Mouse (Mus musculus) CD4-positive, CD25-positive, alpha-beta regulatory T cell, adult 4 months (primary cell): Measurements from ENCODE around the gene Epb41l4b. TPM values are rescaled to one million over a fixed set of nuclear protein-coding genes. Genes with fewer than 3 reads are reported as not detected.

Source experiments
- ATAC-seq: one replicate; pipeline ENCODE4 v1.8.0; 2017
- polyA plus RNA-seq, 2 experiments: library from polyadenylated mRNA; unstranded; fragments of 100-300 nt; shearing (Covaris generic); gene quantifications; one replicate each; pipeline ENCODE4 v1.2.1; 2017

Epb41l4b gene
- polyA plus RNA-seq, 2 experiments from 2014 or later, result not detected

DNA sequence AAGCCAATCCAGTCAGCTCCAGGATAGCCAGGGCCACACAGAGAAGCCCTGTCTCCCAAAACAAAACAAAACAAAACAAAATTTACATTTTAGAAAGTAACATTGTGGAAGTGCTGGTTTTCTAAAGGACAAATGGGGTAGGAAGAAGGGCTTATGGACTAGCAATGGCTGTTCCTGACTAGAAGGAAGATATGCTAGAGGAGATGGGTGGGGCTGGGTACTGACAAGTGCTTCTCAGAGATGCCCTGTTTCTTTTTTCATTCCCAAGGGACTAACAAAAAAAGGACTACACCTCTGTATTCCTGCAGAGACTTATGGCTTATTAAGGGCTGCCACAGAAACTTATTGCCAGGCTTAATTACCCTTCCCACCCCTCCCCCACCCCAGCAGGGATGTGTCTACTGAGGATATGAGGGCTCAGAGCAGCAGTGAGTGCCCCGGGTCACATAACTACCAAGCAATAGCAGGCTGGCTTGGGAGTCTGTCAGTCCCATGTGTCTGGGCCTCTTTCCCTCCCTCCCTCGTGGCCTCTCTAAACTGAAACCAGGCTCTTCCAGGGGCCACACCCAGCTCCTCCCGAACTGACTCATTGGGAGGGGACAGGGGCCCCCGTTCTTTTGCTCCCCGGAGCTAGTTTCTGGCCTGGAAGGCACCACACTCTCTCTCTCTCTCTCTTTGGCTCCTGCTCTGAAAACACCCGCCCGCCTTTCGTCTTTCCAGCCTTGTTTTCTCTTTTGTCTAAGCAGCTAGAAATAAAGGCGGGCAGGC lies 10.0 kb upstream of the Epb41l4b start:
- no peak for ATAC-seq

DNA sequence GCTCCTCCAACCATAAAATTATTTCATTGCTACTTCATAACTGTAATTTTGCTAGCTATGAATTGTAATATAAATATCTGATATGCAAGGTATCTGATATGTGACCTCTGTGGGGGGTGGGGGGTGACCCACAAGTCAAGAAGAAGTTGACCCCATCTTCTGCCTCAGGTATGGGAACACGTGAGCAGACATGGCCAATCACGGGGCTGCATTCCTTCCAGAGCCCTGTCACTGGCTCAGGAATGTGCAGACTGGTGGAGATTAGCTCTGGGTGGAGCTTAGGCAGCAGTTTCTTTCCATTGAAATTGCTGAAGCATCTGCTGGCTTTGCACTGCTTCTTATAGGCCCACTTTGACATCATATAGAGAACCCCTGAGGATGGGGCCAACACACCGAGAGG lies 4.9 kb upstream of the Epb41l4b start:
- ATAC-seq, result no peak

DNA sequence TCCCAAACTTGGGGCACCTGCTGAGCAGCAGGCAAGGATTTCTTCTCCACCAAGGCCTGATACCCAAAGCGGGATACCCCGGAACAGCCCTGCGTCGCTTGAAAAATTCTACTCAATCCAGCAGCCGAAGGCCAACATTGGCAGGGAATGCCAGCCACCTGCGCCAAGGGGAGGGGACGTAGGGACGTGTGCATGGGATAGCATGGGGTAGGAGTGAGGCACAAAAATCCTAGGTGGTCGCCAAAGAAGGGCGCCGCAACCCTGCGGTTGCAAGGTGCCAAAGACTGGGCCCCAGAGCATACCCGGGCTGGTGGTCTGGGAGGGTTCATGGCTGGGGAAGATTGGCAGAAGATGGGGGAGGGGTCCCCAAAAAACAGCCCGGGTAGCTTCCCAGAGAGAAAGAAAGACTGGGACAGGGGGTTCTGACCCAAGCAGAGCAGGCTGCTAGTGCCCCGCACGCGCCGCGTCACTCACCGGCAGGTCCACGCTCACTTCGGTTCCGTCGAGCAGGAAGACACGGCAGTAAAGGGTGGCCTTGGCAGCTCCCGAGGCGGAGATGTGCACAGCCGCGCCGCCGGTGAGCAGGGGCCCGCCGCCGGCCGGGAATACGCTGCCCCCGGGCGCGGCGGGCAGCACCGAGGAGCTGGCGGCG lies 737 bp downstream of the Epb41l4b start:
- no peak for ATAC-seq

GRCm38 (mm10) chr4:57141908-57142361 lies 1.3 kb downstream of the Epb41l4b start:
- no peak for ATAC-seq

GRCm38 (mm10) chr4:57140992-57141717 lies 2.1 kb downstream of the Epb41l4b start:
- no peak for ATAC-seq

DNA sequence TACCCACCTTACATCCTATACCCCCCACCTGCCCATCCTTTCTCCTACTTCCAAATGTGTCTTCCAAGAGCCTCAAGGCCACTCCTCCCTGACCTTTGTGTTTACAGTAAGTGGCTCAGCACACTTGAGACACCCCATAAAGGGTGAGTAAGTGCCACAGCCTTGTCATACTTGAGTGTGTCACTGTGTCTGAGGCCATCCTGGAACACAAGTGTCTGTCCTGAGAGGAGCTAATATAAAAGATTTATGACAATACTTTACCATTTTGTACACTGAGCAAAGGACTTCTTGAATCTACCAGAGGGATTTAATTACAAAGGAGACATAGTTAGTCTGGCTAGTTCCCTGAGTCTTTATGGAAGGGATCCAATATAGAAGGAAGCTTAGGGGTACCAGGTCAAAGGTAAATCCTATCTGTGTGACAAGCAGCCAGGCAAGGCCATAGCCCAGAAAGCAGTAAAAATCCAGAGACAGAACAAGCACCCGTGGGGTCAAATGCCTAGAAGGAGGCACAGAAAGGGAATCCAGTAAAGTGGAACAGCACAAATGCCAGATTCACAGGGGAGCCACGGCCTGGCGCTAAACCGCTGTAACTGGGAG lies 2.9 kb downstream of the Epb41l4b start:
- no peak for ATAC-seq

DNA sequence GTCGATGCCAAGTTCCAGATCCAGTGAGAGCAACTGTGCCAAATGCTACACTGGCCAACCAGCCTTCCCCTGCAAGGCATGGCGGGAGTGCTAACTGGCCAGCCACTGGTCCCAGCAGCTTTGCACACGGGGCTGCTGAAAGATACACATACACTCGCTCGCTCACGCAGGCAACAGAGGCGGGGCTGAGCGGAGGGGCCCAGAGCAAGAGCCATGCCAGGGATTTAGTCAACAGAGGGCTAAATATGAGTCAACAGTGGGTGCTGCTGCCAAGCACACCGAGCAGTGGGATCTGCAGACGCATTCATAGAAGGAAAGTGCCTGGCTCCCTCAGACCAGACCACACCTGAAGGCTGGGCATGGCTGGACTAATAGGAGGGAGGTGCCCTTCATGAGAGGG lies 3.8 kb downstream of the Epb41l4b start:
- no peak for ATAC-seq

GRCm38 (mm10) chr4:57138093-57138440 lies 5.2 kb downstream of the Epb41l4b start:
- ATAC-seq, result no peak

DNA sequence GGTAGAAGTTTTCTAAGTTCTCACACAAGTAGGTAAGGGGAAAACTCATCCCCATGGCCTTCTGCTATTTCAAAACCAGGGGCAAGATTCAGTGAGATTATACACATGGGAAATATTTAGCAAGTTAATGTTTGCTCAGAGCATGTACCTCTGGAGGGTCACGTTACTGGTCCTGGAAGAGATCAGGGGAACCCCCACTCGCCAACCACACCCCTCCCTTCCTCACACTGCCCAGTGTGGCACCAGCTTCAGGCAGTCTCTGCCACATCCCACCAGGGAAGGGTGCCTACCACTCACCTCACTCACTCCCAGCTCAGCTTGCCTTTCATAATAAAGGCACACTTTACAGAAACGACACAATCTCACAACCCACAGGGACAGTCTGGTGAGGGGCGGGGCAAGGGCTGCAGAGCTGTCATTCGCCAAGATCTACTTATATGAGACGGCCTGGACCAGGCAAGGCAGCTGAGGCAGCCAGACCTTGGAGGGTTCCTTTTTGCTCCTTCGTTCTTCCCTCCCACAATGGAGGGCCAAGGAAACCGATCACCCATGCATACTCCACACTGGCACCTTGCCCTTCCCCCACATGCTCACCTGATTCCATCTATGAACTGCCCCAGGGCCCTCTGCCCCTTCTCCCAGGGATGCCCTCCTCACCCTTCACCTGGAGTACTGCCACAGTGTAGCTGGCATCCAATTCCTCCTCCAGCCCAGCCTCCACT lies 5.7 kb downstream of the Epb41l4b start:
- ATAC-seq, result no peak

GRCm38 (mm10) chr4:57135431-57135830 lies 7.8 kb downstream of the Epb41l4b start:
- no peak for ATAC-seq

DNA sequence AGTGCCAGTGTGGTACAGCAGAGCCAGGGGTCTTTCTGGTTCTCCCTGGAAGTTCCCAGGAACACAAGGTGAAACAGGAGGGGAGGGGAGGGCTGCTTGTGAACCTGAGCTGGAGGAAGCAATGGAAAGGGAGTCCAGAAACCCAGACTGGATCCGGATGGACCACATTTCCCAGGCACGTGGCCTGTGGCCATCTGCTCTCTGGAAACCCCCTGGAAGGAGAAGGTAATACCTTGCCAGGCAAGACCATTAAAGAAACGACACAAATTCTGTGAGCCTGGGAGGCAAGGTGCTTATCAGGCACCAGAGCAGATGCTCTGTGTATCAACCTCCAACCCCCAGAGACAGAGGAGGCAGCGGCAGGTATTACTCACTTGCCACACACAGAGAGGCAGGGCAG lies 8.7 kb downstream of the Epb41l4b start:
- no peak for ATAC-seq

DNA sequence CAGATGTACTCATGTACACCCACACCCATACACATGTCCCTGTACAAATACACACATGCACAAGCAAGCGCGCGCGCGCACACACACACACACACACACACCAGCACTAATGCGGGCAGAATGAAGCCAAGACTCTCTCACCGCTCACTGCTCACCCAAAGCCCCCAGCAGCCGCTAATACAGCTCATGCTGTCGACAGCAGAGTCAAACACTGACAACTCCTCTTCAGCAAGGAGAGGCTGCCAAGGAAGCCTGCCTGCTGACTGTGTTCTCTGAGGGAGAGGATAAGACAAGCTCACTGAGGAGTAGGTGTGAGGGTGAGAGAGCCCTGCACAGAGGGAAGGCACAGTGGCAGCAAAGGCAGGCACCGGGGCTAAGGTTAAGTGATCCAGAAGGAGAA lies 11.4 kb downstream of the Epb41l4b start:
- ATAC-seq, result no peak

- ATAC-seq, result no peak
Observed at GRCm38 (mm10) chr4:57129718-57130515, 13.3 kb downstream of the Epb41l4b start.

DNA sequence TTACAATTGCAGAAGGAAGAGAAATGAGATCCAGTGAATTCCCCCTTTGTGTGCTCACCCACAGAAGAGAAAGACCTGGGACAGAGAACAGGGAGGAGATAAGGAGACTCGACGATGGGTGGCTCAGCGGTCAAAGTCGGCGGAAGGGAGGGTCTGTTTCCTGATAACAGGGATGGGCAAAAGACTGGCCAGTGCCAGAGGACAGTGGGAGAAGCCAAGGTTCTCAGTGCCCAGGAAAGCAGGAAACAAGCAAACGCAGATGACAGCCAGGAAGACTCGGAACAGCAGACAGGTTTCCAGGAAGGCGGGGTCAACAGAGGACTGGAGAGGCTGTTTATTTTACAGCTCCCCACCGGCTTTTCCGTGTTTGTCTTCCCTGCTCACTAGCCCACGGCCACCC lies 20.2 kb downstream of the Epb41l4b start:
- no peak for ATAC-seq

DNA sequence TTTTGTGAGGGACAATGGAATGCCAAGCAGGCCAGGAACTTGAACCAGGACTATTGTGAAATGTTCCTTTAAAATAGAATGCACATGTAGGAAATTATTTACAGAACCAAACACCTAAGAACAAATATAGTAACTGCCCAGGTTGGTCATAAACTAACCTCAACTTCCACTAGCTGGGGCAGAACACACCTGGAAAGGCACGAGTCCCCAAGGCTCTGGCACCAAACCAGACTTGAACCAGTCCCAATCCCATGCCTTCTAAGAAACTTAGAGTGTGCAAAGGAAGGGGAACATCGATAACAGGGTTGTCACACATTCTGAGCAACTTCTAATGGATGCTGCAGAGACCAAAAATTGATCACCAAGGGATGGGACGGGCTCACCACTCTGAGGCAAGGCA lies 21.1 kb downstream of the Epb41l4b start:
- ATAC-seq, result no peak

DNA sequence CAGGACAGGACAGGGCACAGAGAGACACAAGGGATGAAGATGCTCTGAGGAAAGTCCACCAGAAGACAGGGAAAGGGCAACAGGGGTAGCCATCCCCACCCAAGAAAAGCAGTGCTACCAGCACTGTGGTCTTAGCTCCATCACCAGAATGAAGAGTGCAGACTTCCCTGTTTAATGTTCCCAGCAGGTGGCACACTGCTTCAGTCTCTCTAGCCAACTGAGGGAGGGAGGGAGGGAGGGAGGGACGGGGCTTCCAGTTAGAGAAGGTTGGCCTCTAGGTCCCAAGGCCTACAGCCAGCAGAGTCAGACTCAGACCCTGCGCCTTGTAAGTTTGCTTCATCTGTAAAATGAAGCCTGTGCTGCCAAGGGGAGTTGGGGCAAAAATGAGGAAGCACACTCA lies 22.7 kb downstream of the Epb41l4b start:
- ATAC-seq, result no peak

- no peak for ATAC-seq
Observed at GRCm38 (mm10) chr4:57119976-57120375, 23.3 kb downstream of the Epb41l4b start.

DNA sequence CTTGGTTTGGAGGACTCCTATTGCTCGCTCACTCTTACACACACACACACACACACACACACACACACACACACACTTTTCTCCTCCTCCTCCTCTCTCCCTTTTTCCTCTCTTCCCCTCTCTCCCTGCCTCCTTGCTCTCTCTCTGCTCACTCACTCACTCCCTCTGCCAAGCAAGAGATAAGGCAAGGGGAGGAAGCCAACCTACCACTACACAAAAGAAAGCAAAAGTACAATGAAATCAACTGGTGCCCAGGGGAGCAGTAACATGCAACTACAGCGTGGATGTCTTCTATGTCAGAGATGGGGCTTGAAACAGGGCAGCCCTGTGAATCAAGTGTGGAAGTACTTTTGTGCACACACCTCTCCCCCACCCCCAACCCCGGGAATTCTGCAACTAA lies 24.4 kb downstream of the Epb41l4b start:
- no peak for ATAC-seq

DNA sequence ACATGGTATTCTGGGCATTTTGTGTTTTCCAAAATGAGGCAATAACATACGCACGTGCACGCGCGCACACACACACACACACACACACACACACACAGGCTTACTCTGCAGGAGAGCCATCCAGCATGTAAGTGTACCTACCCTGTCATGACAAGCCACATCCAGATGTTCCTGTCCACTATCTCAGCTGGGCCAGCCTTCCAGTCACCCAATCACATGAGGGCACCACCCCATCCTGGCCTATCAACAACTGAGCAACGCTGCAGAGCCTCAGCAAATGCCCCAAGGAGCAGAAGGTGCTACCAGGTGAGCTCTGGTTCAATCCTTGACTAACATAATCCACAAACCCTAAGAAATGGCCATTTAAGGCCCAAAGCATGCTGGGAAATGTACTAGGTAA lies 27.0 kb downstream of the Epb41l4b start:
- no peak for ATAC-seq

GRCm38 (mm10) chr4:57114617-57115592 lies 28.3 kb downstream of the Epb41l4b start:
- ATAC-seq, result no peak
